Mouse (Mus musculus) midbrain, embryonic 15.5 days (tissue): ENCODE data around the gene Gm11034. TPM values are rescaled to one million over a fixed set of nuclear protein-coding genes. Genes with fewer than 3 reads are reported as not detected.

Experiments used
- ATAC-seq: fragments of 200-750 bp; cut with Nextera tagmentation; replicated peaks from 2 replicates; pipeline ENCODE4 v1.8.0; 2017; ENCODE audit warnings: moderate TSS enrichment
- H3K27ac ChIP-seq: fragments of 300-500 bp; sonication (generic); 2 replicates; pipeline ENCODE4 v1.5.1; 2015; ENCODE audit warnings: mild to moderate bottlenecking, inconsistent platforms
- H3K27me3 ChIP-seq: fragments of 300-500 bp; sonication (generic); replicated peaks from 2 replicates; pipeline ENCODE4 v1.6.1; 2015; ENCODE audit warnings: inconsistent platforms
- H3K36me3 ChIP-seq: fragments of 300-500 bp; sonication (generic); replicated peaks from 2 replicates; pipeline ENCODE4 v1.6.1; 2015; ENCODE audit warnings: inconsistent platforms
- H3K4me1 ChIP-seq: fragments of 300-500 bp; sonication (generic); 2 replicates; pipeline ENCODE4 v1.6.1; 2015; ENCODE audit warnings: inconsistent platforms
- H3K4me2 ChIP-seq: fragments of 300-500 bp; sonication (generic); 2 replicates; pipeline ENCODE4 v1.6.1; 2015; ENCODE audit warnings: inconsistent platforms, mild to moderate bottlenecking, moderate library complexity
- H3K4me3 ChIP-seq: fragments of 300-500 bp; sonication (generic); 2 replicates; pipeline ENCODE4 v1.5.1; 2015; ENCODE audit warnings: mild to moderate bottlenecking, inconsistent platforms
- H3K9ac ChIP-seq: fragments of 300-500 bp; sonication (generic); 2 replicates; pipeline ENCODE4 v1.6.1; 2015; ENCODE audit warnings: mild to moderate bottlenecking, inconsistent platforms
- H3K9me3 ChIP-seq: fragments of 300-500 bp; sonication (generic); 2 replicates; pipeline ENCODE4 v1.6.1; 2016; ENCODE audit warnings: inconsistent platforms
- WGBS: fragments of 180-500 bp; shearing (Covaris S2); methylation state at CpG from one replicate; pipeline ENCODE4 v1.1.7; 2015; ENCODE audit warnings: mixed read lengths; 5-methylcytosine and 5-hydroxymethylcytosine counted together
- polyA plus RNA-seq: library from polyadenylated mRNA; unstranded; fragments of >200 nt; fragmentation: Nextera tagmentation; extraction: Ambion mirVana; gene quantifications from 2 replicates; pipeline ENCODE4 v1.2.1, GENCODE M21; 2015

Gm11034 gene
- polyA plus RNA-seq, 1 experiment from 2014 or later = not detected

DNA sequence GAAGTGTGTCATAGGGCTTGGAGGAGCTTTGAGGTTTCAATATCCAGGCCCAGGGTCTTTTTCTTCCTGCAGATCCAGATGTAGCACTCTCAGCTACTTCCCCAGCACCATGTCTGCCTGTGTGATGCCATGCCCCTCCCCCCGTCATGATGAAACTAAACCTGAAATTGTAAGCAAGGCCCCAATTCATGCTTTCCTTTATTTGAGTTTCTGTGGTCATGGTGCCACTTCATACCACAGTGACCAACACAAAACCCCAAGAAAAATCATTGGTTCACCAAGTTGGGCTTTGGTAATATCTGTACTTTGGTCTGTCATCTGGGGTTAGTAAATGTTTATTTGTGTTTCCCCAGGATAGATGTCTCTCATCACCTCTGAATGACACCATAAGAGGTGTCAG, 4.9 kb downstream of the Gm11034 start:
- peaks cover 3% of the 10 kb centered on the region; the same call in 1 of the 2 replicates for H3K9me3 ChIP-seq
- 75% methylated on average over 1 of the region's 1 CpGs for WGBS
- no peaks in the 10 kb centered on the region for H3K27me3 ChIP-seq
- H3K27ac ChIP-seq = no peak overlapping the region
- H3K36me3 ChIP-seq = no peaks in the 10 kb centered on the region
- H3K9ac ChIP-seq = no peak overlapping the region
- ATAC-seq = no peak
- no peak overlapping the region for H3K4me2 ChIP-seq
- H3K4me3 ChIP-seq = no peak overlapping the region
- no peaks in the 10 kb centered on the region for H3K4me1 ChIP-seq

DNA sequence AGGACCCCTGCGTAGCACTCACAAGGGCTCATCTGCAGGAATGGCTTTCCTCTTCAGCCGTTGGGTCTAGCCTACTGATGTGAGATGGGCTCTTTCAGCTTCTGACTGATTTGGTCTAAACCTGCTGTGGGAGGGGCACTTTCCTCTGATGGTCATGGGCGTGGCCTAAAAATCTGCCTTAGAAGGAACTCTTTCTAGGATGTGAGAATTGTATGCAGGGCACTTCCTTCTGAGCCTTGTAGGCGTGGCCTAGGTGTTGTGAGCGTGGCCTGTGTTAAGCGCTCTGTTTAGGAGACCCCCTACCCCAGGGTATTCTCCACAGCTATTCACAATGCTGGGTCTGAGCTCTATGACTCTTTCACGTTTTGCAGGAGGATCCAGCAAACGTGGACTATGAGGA, 15.4 kb downstream of the Gm11034 start:
- no peak overlapping the region for H3K9ac ChIP-seq
- H3K36me3 ChIP-seq = no peaks in the 10 kb centered on the region
- H3K4me3 ChIP-seq = no peak overlapping the region
- no peaks in the 10 kb centered on the region for H3K4me1 ChIP-seq
- peaks cover 7% of the 10 kb centered on the region; the same call in 1 of the 2 replicates for H3K9me3 ChIP-seq
- H3K27me3 ChIP-seq = no peaks in the 10 kb centered on the region
- WGBS = 66% methylated on average over 8 of the region's 8 CpGs
- no peak overlapping the region for H3K4me2 ChIP-seq
- H3K27ac ChIP-seq = no peak overlapping the region
- ATAC-seq = no peak

DNA sequence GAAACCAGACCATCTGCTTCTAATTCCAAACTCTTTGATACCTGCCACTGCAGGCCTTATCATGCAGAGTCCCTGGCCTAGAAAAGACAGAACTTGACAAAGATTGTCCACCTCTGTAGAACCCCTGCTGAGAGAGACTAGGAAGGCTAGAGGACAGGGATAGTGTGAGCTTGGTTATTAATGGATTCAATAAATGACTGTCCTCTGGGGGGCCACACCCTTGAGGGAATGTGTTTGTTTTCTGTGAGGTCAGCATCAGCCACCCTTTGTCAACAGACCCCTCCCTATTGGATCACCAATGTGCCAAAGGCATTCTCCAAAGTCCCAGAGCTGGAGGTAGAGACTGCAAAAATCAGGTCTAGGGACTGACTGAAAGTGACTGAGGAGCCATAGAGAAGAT, 21.4 kb downstream of the Gm11034 start:
- ATAC-seq = no peak
- no peak overlapping the region for H3K4me2 ChIP-seq
- no peaks in the 10 kb centered on the region for H3K4me1 ChIP-seq
- no peak overlapping the region for H3K4me3 ChIP-seq
- no peaks in the 10 kb centered on the region for H3K36me3 ChIP-seq
- H3K27me3 ChIP-seq = no peaks in the 10 kb centered on the region
- H3K9me3 ChIP-seq = no peaks in the 10 kb centered on the region
- H3K9ac ChIP-seq = no peak overlapping the region
- H3K27ac ChIP-seq = no peak overlapping the region

DNA sequence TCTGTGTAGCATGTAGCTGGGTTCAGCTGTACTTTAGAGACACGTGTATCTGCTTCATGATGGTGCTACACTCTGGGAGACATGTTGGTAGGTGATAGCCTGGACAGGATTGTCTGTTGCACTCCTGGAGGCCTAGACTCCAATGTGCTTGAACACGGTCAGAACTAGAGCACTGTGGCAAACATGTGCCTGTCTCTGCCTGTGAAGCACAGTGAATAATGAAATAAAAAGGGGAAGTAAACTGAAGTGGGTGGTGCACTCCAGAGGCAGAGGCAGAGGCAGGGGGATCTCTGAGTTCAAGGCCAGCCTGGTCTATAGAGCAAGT, 23.3 kb downstream of the Gm11034 start:
- Histone ChIP-seq H3K27ac (no peak overlapping the region), H3K27me3 (no peaks in the 10 kb centered on the region), H3K9me3 (no peaks in the 10 kb centered on the region), H3K4me2 (no peak overlapping the region), H3K4me1 (no peaks in the 10 kb centered on the region), H3K4me3 (no peak overlapping the region), H3K36me3 (no peaks in the 10 kb centered on the region), H3K9ac (no peak overlapping the region)
- ATAC-seq = no peak
- 82% methylated on average over 2 of the region's 2 CpGs for WGBS

DNA sequence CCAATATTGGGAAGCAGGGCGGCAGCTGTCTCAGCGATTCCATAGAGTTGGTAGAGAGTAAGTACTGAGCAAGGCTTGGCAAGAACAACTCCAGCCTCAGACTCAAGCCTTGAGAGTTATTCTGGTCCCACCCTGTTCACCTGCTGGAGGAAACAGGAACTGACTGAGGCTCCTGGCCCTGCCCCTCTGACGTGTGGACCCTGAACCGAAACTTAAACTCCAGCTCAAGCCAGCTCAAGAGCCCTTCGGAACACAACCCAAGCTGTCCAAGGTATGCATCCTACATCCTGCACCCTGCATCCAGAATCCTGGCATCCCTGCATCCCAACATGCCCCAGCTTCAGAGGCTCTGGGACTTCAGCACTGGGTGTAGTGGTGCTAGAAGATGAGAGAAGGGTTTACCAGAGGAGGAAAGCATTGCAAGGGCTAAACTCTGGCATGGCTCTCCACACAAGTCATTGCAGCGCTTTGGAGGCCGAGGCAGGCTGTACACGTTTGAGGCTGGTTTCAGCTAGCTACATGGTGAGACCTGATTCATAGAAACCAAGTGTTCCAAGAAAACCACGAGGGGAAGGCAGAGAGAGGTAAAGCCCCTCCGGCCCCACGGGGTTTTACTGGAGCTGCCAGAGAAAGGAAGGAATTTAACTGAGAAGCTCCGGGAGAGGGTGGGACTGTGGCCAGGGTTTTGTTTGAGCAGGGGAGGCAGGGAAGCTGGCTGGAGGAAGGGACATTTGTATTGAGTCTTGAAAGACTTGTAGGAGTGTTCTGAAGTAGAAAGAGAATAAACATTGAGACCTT, 23.8 kb downstream of the Gm11034 start, which contains the start of gene Hsh2d:
Gene Hsh2d (plus strand): TSS at position 222 of the 798 bp plus-strand sequence.
- no peaks in the 10 kb centered on the region for H3K36me3 ChIP-seq
- no peaks in the 10 kb centered on the region for H3K27me3 ChIP-seq
- no peak within 1 kb of the TSS for H3K4me2 ChIP-seq
- WGBS = 69% methylated on average over 12 of the region's 12 CpGs
- H3K9ac ChIP-seq = no peak within 1 kb of the TSS
- ATAC-seq = no peak
- H3K4me3 ChIP-seq = no peak within 1 kb of the TSS
- H3K9me3 ChIP-seq = no peaks in the 10 kb centered on the region
- no peaks in the 10 kb centered on the region for H3K4me1 ChIP-seq
- no peak within 1 kb of the TSS for H3K27ac ChIP-seq

DNA sequence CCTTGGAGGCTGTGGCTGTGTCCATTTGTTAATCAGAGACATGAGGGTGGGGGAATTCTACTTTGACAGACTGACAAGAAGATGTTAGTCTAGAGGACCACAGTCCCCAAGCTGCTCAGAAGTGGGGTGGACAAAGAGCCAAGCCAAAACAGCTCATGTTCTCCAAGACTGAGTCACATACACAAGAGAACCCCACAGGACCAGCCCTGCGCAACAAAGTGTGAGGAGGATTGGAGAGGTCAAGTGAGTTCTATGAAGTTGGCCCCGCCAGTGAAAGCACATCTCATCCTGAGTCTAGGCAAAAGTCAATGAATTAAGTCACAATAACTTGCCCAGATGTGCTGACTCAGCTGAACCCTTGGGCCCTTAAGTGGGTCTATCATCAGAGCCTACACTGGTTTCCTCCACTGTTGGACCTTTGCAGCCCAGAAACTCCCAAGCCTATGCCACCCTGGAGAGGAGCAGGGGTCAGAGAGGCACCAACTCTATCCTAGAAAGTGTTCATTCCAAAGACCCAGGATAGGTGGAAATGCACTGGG, 25.6 kb downstream of the Gm11034 start:
- no peaks in the 10 kb centered on the region for H3K4me1 ChIP-seq
- no peaks in the 10 kb centered on the region for H3K27me3 ChIP-seq
- no peak overlapping the region for H3K4me2 ChIP-seq
- H3K27ac ChIP-seq = no peak overlapping the region
- ATAC-seq = no peak
- H3K36me3 ChIP-seq = no peaks in the 10 kb centered on the region
- H3K9me3 ChIP-seq = no peaks in the 10 kb centered on the region
- H3K4me3 ChIP-seq = no peak overlapping the region
- no peak overlapping the region for H3K9ac ChIP-seq
- WGBS = 90% methylated on average over 2 of the region's 2 CpGs

DNA sequence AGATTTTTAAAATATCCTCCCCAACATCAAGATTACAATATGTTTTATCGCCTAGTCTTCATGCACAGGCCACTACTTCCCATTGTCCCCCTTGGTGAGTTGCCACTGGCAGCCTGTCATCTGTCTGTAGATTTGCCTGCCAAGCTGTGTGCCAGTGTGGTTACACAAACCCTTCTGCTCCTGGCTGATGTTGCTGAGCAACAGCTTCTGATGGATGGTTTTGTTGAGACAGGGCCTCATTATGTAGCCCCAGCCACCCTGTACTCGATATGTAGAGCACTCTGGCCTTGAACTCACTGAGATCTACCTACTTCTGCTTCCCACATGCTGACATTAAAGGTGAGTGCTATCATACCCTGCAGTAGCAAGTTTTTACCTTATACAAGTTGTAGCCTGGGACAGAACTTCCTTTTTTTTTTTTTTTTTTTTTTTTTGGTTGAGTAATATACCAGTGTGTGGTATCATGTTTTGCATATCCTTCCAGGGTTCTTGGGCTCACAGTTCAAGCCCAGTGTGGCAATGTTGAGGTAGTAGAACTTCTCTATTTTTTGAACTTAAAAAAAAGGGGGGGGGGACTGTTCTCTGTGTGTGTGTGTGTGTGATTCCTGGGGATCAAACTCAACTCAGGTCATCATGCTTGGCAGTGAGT, 29.8 kb downstream of the Gm11034 start:
- no peak overlapping the region for H3K9ac ChIP-seq
- 88% methylated on average over 2 of the region's 2 CpGs for WGBS
- H3K4me3 ChIP-seq = no peak overlapping the region
- H3K27ac ChIP-seq = no peak overlapping the region
- no peaks in the 10 kb centered on the region for H3K27me3 ChIP-seq
- peaks cover 16% of the 10 kb centered on the region for H3K36me3 ChIP-seq
- H3K4me1 ChIP-seq = no peaks in the 10 kb centered on the region
- no peaks in the 10 kb centered on the region for H3K9me3 ChIP-seq
- no peak overlapping the region for H3K4me2 ChIP-seq
- ATAC-seq = 0 out of 2 replicates have a peak, but pooled peaks have one; percentile 39

DNA sequence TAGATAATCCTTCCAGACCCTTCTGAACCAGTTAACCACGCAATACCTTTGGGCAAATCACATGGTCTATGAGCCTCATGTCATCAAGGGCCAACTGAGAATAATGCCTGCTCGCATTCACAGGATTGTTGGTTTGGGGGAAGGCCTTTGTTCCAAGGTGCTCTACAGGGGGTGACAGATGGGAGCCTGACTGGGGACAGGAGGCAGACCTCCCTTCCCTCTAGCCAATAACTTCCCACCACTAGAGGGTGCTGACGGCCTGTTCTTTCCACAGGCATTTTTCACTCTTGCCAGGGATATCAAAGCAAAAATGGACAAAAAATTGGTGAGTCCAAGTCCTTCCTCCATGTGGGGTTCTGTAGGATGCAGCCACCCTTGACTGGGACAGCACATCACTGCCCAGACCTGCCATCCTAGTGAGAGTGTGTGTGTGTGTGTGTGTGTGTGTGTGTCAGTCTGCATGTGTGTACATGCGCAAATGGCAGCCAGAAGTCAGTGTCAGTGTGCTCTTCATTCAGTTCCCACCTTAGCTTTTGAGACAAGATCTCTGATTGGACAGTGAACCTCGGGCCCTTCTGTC, 36.0 kb downstream of the Gm11034 start:
- Histone ChIP-seq H3K27ac (no peak overlapping the region), H3K9me3 (no peaks in the 10 kb centered on the region), H3K4me1 (no peaks in the 10 kb centered on the region), H3K4me2 (no peak overlapping the region), H3K36me3 (peaks cover 59% of the 10 kb centered on the region), H3K27me3 (no peaks in the 10 kb centered on the region), H3K4me3 (no peak overlapping the region), H3K9ac (no peak overlapping the region)
- WGBS = 53% methylated on average over 5 of the region's 5 CpGs
- peak; percentile 59; the same call in 1 of the 2 replicates for ATAC-seq

DNA sequence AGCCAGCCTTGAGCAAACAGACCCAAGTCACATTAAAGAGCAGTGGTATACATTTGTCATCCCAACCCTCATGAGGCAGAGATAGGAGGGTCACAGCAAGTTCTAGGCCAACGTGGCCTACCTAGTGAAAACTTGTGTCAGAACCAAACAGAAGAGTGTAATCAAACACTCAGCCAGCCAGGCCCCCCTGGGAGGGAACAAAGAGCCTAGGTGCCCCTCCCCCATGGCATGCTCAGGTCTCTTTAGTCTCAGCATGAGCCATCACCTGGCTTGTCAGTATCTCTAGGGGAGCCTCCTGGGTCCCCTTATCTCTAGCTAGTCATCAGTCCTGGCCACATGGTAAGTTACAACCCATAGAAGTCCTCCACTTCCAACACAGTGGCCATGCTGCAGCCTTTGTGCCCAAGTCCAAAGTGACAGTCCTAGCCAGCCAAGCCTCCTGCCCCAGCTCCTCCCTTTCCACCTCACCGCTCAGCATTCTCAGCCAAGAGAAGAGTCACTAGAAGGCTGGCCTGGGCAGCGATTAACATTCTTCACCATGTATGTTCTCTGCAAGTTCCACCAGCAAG, 43.7 kb downstream of the Gm11034 start:
- no peak overlapping the region for H3K4me2 ChIP-seq
- 94% methylated on average over 3 of the region's 3 CpGs for WGBS
- H3K9ac ChIP-seq = no peak overlapping the region
- H3K9me3 ChIP-seq = no peaks in the 10 kb centered on the region
- H3K27me3 ChIP-seq = no peaks in the 10 kb centered on the region
- H3K4me3 ChIP-seq = no peak overlapping the region
- H3K27ac ChIP-seq = no peak overlapping the region
- H3K4me1 ChIP-seq = no peaks in the 10 kb centered on the region
- ATAC-seq = no peak
- H3K36me3 ChIP-seq = peaks cover 60% of the 10 kb centered on the region

DNA sequence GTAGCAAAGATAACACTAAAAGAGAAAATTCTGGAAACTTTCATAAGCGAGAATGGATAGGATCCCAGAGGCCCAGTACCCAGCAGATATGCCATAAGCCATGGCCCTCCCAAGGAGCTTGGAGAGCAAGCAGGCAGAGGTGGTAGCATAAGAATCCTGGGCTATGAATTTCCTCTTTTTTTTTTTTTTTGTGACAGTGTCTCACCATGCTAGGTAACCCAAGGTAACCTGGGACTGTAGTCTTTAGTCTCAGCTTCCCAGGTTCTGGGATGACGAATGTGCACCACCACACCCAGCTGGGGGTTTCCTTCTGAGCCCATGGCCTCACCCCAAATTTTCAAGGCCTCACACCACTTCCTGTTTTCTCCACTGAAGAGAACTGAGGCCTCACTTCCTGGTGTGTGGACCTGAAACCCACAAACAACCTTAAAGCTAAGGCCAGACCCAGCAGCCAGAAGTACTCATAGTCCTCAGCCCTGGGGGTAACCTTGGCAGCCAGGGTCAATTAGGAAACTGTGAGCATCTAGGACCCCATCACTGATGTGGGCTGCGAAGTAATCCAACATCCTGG, 44.3 kb downstream of the Gm11034 start:
- Histone ChIP-seq H3K9ac (no peak overlapping the region), H3K27ac (no peak overlapping the region), H3K36me3 (peaks cover 57% of the 10 kb centered on the region), H3K9me3 (no peaks in the 10 kb centered on the region), H3K4me2 (no peak overlapping the region), H3K4me3 (no peak overlapping the region), H3K27me3 (no peaks in the 10 kb centered on the region), H3K4me1 (no peaks in the 10 kb centered on the region)
- no peak for ATAC-seq
- WGBS = 92% methylated on average over 3 of the region's 3 CpGs
